Mouse (Mus musculus): ENCODE data around the gene Fhod1. TPM values are rescaled to one million over a fixed set of nuclear protein-coding genes. Genes with fewer than 3 reads are reported as not detected.

The Fhod1 gene
- polyA plus RNA-seq, 1 experiment from 2014 or later, result 0.49 TPM

MicroRNAs within 50 kb of the gene (microRNA counts, 519-probe panel; counts per million panel counts)
- 1,942 counts per million, percentile 44 among the panel's probes with 10 or more counts for microRNA mmu-miR-328

Small RNAs within 50 kb of the gene (microRNA-seq; reads per million reads assigned to microRNA genes)
- gene Gm27320 (not detected), gene Mir328 (482 reads per million, percentile 72 among the genes with 10 or more reads in this experiment)

Other genes starting within 250 kb of the Fhod1 start
- not detected in 2 replicates for gene Ces4a, start 216.2 kb downstream of the Fhod1 start, polyA plus RNA-seq (2015; fragmentation: Nextera tagmentation; extraction: Ambion mirVana)
- 19.7 and 22.9 TPM in 2 replicates for gene Cbfb, start 177.3 kb downstream of the Fhod1 start, polyA plus RNA-seq (2015; fragmentation: Nextera tagmentation; extraction: Ambion mirVana)
- 34.6 and 37.5 TPM in 2 replicates for gene D230025D16Rik, start 122.8 kb downstream of the Fhod1 start, polyA plus RNA-seq (2015; fragmentation: Nextera tagmentation; extraction: Ambion mirVana)
- 5.8 and 8.9 TPM in 2 replicates for gene B3gnt9, start 92.8 kb downstream of the Fhod1 start, polyA plus RNA-seq (2015; fragmentation: Nextera tagmentation; extraction: Ambion mirVana)
- gene Tradd, start 83.3 kb downstream of the Fhod1 start, polyA plus RNA-seq (2015; fragmentation: Nextera tagmentation; extraction: Ambion mirVana), result 12.8 and 14.0 TPM in 2 replicates
- 0.82 and 1.1 TPM in 2 replicates for gene Fbxl8, start 83.3 kb downstream of the Fhod1 start, polyA plus RNA-seq (2015; fragmentation: Nextera tagmentation; extraction: Ambion mirVana)
- 0.35 and 0.40 TPM in 2 replicates for gene Hsf4, start 78.2 kb downstream of the Fhod1 start, polyA plus RNA-seq (2015; fragmentation: Nextera tagmentation; extraction: Ambion mirVana)
- 4.5 and 4.7 TPM in 2 replicates for gene Nol3, start 71.8 kb downstream of the Fhod1 start, polyA plus RNA-seq (2015; fragmentation: Nextera tagmentation; extraction: Ambion mirVana)
- 168 and 175 TPM in 2 replicates for gene 4931428F04Rik, start 58.1 kb downstream of the Fhod1 start, polyA plus RNA-seq (2015; fragmentation: Nextera tagmentation; extraction: Ambion mirVana)
- gene Exoc3l, start 51.9 kb downstream of the Fhod1 start, polyA plus RNA-seq (2015; fragmentation: Nextera tagmentation; extraction: Ambion mirVana), result 10.5 and 12.0 TPM in 2 replicates
- 40.1 and 41.6 TPM in 2 replicates for gene E2f4, start 50.3 kb downstream of the Fhod1 start, polyA plus RNA-seq (2015; fragmentation: Nextera tagmentation; extraction: Ambion mirVana)
- gene Elmo3, start 42.4 kb downstream of the Fhod1 start, polyA plus RNA-seq (2015; fragmentation: Nextera tagmentation; extraction: Ambion mirVana), result 0.88 and 1.1 TPM in 2 replicates
- gene Lrrc29, start 21.7 kb downstream of the Fhod1 start, polyA plus RNA-seq (2015; fragmentation: Nextera tagmentation; extraction: Ambion mirVana), result 0.83 and 0.88 TPM in 2 replicates
- gene Tmem208, start 21.6 kb downstream of the Fhod1 start, polyA plus RNA-seq (2015; fragmentation: Nextera tagmentation; extraction: Ambion mirVana), result 118 and 143 TPM in 2 replicates
- gene Slc9a5, start 890 bp upstream of the Fhod1 start, polyA plus RNA-seq (2015; fragmentation: Nextera tagmentation; extraction: Ambion mirVana), result 13.3 and 15.1 TPM in 2 replicates
- 2.4 and 2.7 TPM in 2 replicates for gene Plekhg4, start 25.3 kb upstream of the Fhod1 start, polyA plus RNA-seq (2015; fragmentation: Nextera tagmentation; extraction: Ambion mirVana)
- not detected in 2 replicates for gene Kctd19, start 65.5 kb upstream of the Fhod1 start, polyA plus RNA-seq (2015; fragmentation: Nextera tagmentation; extraction: Ambion mirVana)
- gene Lrrc36, start 65.6 kb upstream of the Fhod1 start, polyA plus RNA-seq (2015; fragmentation: Nextera tagmentation; extraction: Ambion mirVana), result 0.85 and 0.89 TPM in 2 replicates
- gene Tppp3, start 123.6 kb upstream of the Fhod1 start, polyA plus RNA-seq (2015; fragmentation: Nextera tagmentation; extraction: Ambion mirVana), result 153 and 159 TPM in 2 replicates
- gene Zdhhc1, start 148.9 kb upstream of the Fhod1 start, polyA plus RNA-seq (2015; fragmentation: Nextera tagmentation; extraction: Ambion mirVana), result 33.6 and 38.4 TPM in 2 replicates
- gene Hsd11b2, start 170.8 kb upstream of the Fhod1 start, polyA plus RNA-seq (2015; fragmentation: Nextera tagmentation; extraction: Ambion mirVana), result 2.7 and 3.6 TPM in 2 replicates
- gene Atp6v0d1, start 218.1 kb upstream of the Fhod1 start, polyA plus RNA-seq (2015; fragmentation: Nextera tagmentation; extraction: Ambion mirVana), result 226 and 244 TPM in 2 replicates